ENCODE assay signal across 25 mouse cellular contexts in genomic region chr10:53156374-53156773, GRCm38 (mm10).
DNase-seq lines count a peak whose midpoint lies in the region; ATAC-seq lines count a peak whose summit lies in the region.
"Had no signal": no experiment of that assay in that cellular context is flagged by ENCODE, and none has a peak within 500 bp of the region (broad histone marks: within the 10 kb centered on the region; RNA-seq: fewer than 3 reads in every experiment).

No protein-coding gene starts in this region.

- H3K27ac ChIP-seq in intestine, embryonic 15.5 days: no peak overlapping the region
- no peak overlapping the region for H3K27ac ChIP-seq in intestine, embryonic 16.5 days (ENCODE audit: low read length)
- H3K27ac ChIP-seq in stomach, embryonic 15.5 days: peak overlapping the region; percentile 2; the same call in 1 of the 2 replicates
- H3K27ac ChIP-seq: embryonic facial prominence, embryonic 12.5 days; forebrain, embryonic 13.5 days; limb, embryonic 13.5 days; liver, embryonic 13.5 days; lung, embryonic 15.5 days; macrophage; midbrain, embryonic 13.5 days had no signal

- no peaks in the 10 kb centered on the region for H3K9me3 ChIP-seq in intestine, embryonic 15.5 days
- H3K9me3 ChIP-seq in intestine, embryonic 16.5 days (ENCODE audit: control insufficient read depth, low read length): no peaks in the 10 kb centered on the region
- no peaks in the 10 kb centered on the region for H3K9me3 ChIP-seq in stomach, embryonic 15.5 days
- H3K9me3 ChIP-seq: embryonic facial prominence, embryonic 12.5 days; forebrain, embryonic 13.5 days; limb, embryonic 13.5 days; liver, embryonic 13.5 days; lung, embryonic 15.5 days; midbrain, embryonic 13.5 days had no signal

- H3K4me3 ChIP-seq in intestine, embryonic 15.5 days (replicated peaks): no peak overlapping the region
- no peak overlapping the region for H3K4me3 ChIP-seq in intestine, embryonic 16.5 days (ENCODE audit: low read length)
- no peak overlapping the region for H3K4me3 ChIP-seq in stomach, embryonic 15.5 days (replicated peaks)
- H3K4me3 ChIP-seq: embryonic facial prominence, embryonic 12.5 days; erythroblast, embryonic 14.5 days; forebrain, embryonic 13.5 days; heart, embryonic 12.5 days; limb, embryonic 13.5 days; liver, embryonic 13.5 days; lung, embryonic 15.5 days; midbrain, embryonic 13.5 days had no signal

- peaks cover 8% of the 10 kb centered on the region; the same call in 1 of the 2 replicates for H3K4me1 ChIP-seq in intestine, embryonic 15.5 days (replicated peaks)
- no peaks in the 10 kb centered on the region for H3K4me1 ChIP-seq in intestine, embryonic 16.5 days (ENCODE audit: control insufficient read depth, insufficient read depth, low read length)
- peaks cover 6% of the 10 kb centered on the region; the same call in 1 of the 2 replicates for H3K4me1 ChIP-seq in stomach, embryonic 15.5 days
- H3K4me1 ChIP-seq: forebrain, embryonic 13.5 days; limb, embryonic 13.5 days; liver, embryonic 13.5 days; lung, embryonic 15.5 days; midbrain, embryonic 13.5 days had no signal

- no peak overlapping the region for H3K4me2 ChIP-seq in intestine, embryonic 15.5 days (replicated peaks)
- H3K4me2 ChIP-seq in intestine, embryonic 16.5 days (ENCODE audit: low read depth, low read length): no peak overlapping the region
- no peak overlapping the region for H3K4me2 ChIP-seq in stomach, embryonic 15.5 days
- H3K4me2 ChIP-seq: embryonic facial prominence, embryonic 12.5 days; forebrain, embryonic 13.5 days; heart, embryonic 12.5 days; limb, embryonic 13.5 days; liver, embryonic 13.5 days; lung, embryonic 15.5 days; midbrain, embryonic 13.5 days had no signal

- H3K27me3 ChIP-seq in intestine, embryonic 15.5 days (replicated peaks): no peaks in the 10 kb centered on the region
- H3K27me3 ChIP-seq in intestine, embryonic 16.5 days (replicated peaks; ENCODE audit: control insufficient read depth, insufficient read depth, low read length): no peaks in the 10 kb centered on the region
- no peaks in the 10 kb centered on the region for H3K27me3 ChIP-seq in stomach, embryonic 15.5 days (replicated peaks)
- H3K27me3 ChIP-seq: embryonic facial prominence, embryonic 12.5 days; forebrain, embryonic 13.5 days; heart, embryonic 12.5 days; limb, embryonic 13.5 days; liver, embryonic 13.5 days; lung, embryonic 15.5 days; midbrain, embryonic 13.5 days had no signal

- ATAC-seq in intestine, embryonic 15.5 days: 0 out of 2 replicates have a peak, but pooled peaks have one; percentile 41
- ATAC-seq in intestine, embryonic 16.5 days: no peak
- ATAC-seq in stomach, embryonic 15.5 days (ENCODE audit: insufficient read depth, low FRiP score, low read depth): no peak; the same call in 1 of the 2 replicates
- ATAC-seq: activated CD4-positive, CD25-positive, alpha-beta regulatory T cell, adult 4 months; forebrain, embryonic 13.5 days; hindbrain, embryonic 16.5 days; midbrain, embryonic 13.5 days had no signal

- peak; percentile 85 for DNase-seq in R1 (ENCODE audit: low read depth, low spot score)
- DNase-seq in embryo, embryonic 9.5 days (ENCODE audit: extremely low spot score): peak; percentile 20
- no peak for DNase-seq in testis, postnatal 14 days (ENCODE audit: low spot score)
- no peak for DNase-seq in gastrocnemius, postnatal 10 days
- DNase-seq: adrenal gland, postnatal 14 days; B cell, adult 2 months; cerebellum, postnatal 10 days; heart, postnatal 14 days; kidney, adult 2 months; kidney, postnatal 14 days; layer of hippocampus, adult 9-11 months; liver, embryonic 13.5 days had no signal

- no peaks in the 10 kb centered on the region for H3K36me3 ChIP-seq in intestine, embryonic 15.5 days
- H3K36me3 ChIP-seq in intestine, embryonic 16.5 days (ENCODE audit: control insufficient read depth, insufficient read depth, low read length): no peaks in the 10 kb centered on the region
- no peaks in the 10 kb centered on the region for H3K36me3 ChIP-seq in stomach, embryonic 15.5 days
- H3K36me3 ChIP-seq: embryonic facial prominence, embryonic 12.5 days; heart, embryonic 12.5 days; limb, embryonic 13.5 days; liver, embryonic 13.5 days; lung, embryonic 15.5 days; midbrain, embryonic 13.5 days had no signal

- WGBS in intestine, embryonic 15.5 days: 20% methylated on average over 7 of the region's 7 CpGs
- 30% methylated on average over 7 of the region's 7 CpGs for WGBS in intestine, embryonic 16.5 days
- 28% methylated on average over 7 of the region's 7 CpGs for WGBS in stomach, embryonic 15.5 days

- H3K9ac ChIP-seq in intestine, embryonic 15.5 days: no peak overlapping the region
- H3K9ac ChIP-seq in intestine, embryonic 16.5 days (ENCODE audit: low read depth, low read length): no peak overlapping the region
- no peak overlapping the region for H3K9ac ChIP-seq in stomach, embryonic 15.5 days
- H3K9ac ChIP-seq: embryonic facial prominence, embryonic 12.5 days; forebrain, embryonic 13.5 days; heart, embryonic 12.5 days; limb, embryonic 13.5 days; liver, embryonic 13.5 days; lung, embryonic 15.5 days; midbrain, embryonic 13.5 days had no signal

Comparison
In these comparisons a context has a peak if more than half of its experiments do, and no peak if none do; other contexts are left out.
1. DNase-seq: peak in R1 (single experiment) and embryo, embryonic 9.5 days (single experiment); none in testis, postnatal 14 days (single experiment) and gastrocnemius, postnatal 10 days (single experiment).